Mouse (Mus musculus): Measurements from ENCODE around the gene Cyp26c1.

DNA sequence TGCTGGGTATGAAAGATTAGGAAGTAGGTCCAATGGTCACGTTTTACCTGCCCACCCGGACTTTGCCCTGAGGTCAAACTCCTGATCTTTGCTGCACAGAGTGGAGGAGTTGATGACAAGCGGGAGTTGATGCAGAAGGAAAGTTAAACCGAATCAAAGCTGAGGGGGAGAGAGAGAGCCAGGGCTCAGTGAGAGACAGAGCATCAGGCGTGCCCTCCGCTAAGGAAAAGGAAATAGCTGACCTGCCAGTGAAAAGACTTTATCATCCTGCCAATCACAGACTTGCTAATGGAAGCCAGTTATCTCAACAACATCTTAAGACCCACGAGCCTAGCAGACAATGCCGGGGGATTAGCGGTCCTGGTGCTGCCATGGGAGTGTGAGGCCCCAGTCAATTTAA is 28.9 kb upstream of the Cyp26c1 start:
- TF ChIP-seq CTCF (IDR thresholded peaks at IDR 0.05; ENCODE audit: borderline replicate concordance, insufficient read depth, low read length) (no peak), POLR2A (IDR thresholded peaks at IDR 0.05; ENCODE audit: low read depth, low read length) (no peak)
